Mouse (Mus musculus) bone marrow, adult 2 months (tissue): ENCODE measurements around the gene Mmab. TPM values are rescaled to one million over a fixed set of nuclear protein-coding genes. Genes with fewer than 3 reads are reported as not detected.

ENCODE experiments used
- H3K27ac ChIP-seq: fragments of 200-500 bp; 2 replicates; pipeline ENCODE4 v1.5.1; 2012; ENCODE audit warnings: low read depth, mild to moderate bottlenecking, control low read depth, inconsistent platforms, low read length; ENCODE audit not compliant: control insufficient read depth, poor library complexity, insufficient read depth
- H3K4me1 ChIP-seq: fragments of 200-500 bp; 2 replicates; pipeline ENCODE4 v1.6.1; 2011; ENCODE audit warnings: low read length; ENCODE audit not compliant: control insufficient read depth, insufficient read depth
- H3K4me3 ChIP-seq: fragments of 200-500 bp; replicated peaks from 2 replicates; pipeline ENCODE3; 2011; ENCODE audit warnings: mild to moderate bottlenecking, low read depth, low read length, control low read depth; ENCODE audit not compliant: control insufficient read depth
- CTCF ChIP-seq: fragments of 200-500 bp; IDR thresholded peaks from 2 replicates; pipeline ENCODE4 v1.5.1; 2011; ENCODE audit warnings: low read length, control low read depth; ENCODE audit not compliant: control insufficient read depth, insufficient read depth
- POLR2A ChIP-seq: fragments of 200-500 bp; IDR thresholded peaks from 2 replicates; pipeline ENCODE4 v1.6.1; 2011; ENCODE audit warnings: low read depth, mild to moderate bottlenecking, control low read depth, low read length, borderline replicate concordance; ENCODE audit not compliant: control insufficient read depth
- WGBS: fragments of 180-500 bp; shearing (Covaris S2); methylation state at CpG from one replicate; pipeline ENCODE4 v1.1.7; 2018; 5-methylcytosine and 5-hydroxymethylcytosine counted together
- polyA plus RNA-seq: library from polyadenylated mRNA; stranded (reverse); fragments of >200 nt; gene quantifications from 2 replicates; pipeline ENCODE4 v1.2.4, GENCODE M21; 2011; ENCODE audit warnings: low replicate concordance; ENCODE audit not compliant: missing spikeins, insufficient read depth, insufficient read length

The Mmab gene
- polyA plus RNA-seq, 1 experiment, result 9.1 TPM

- H3K27ac ChIP-seq, result no peak overlapping the region
- no peak overlapping the region for H3K4me3 ChIP-seq
- WGBS, result 70% methylated on average over 4 of the region's 4 CpGs
- TF ChIP-seq POLR2A (no peak), CTCF (no peak)
- H3K4me1 ChIP-seq, result no peaks in the 10 kb centered on the region
These were observed 24.1 kb upstream of the Mmab start for GRCm38 (mm10) chr5:114468007-114468406.

DNA sequence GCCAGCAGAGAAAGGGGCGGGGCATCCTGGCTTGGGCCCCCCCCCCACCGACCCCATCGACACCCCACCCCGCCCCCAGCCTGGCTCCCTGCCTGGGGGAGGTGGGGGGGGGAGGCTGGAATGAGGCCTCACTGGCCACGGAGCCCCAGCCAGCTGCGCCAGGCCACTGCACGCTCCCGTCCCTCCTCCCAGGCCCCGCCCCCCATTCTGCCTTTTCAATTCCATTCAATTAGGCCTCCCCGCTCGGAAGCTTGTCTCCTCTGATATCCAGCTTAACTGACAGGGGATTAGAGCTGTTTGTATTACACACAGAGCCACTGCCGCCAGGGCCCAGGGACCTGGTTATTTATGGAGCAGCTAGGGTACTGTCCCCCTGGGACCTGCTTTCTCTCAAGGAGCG, 23.6 kb upstream of the Mmab start:
- Histone ChIP-seq H3K4me3 (no peak overlapping the region), H3K4me1 (no peaks in the 10 kb centered on the region), H3K27ac (no peak overlapping the region)
- 21% methylated on average over 13 of the region's 13 CpGs for WGBS
- TF ChIP-seq POLR2A, result no peak
- TF ChIP-seq CTCF, result no peak

DNA sequence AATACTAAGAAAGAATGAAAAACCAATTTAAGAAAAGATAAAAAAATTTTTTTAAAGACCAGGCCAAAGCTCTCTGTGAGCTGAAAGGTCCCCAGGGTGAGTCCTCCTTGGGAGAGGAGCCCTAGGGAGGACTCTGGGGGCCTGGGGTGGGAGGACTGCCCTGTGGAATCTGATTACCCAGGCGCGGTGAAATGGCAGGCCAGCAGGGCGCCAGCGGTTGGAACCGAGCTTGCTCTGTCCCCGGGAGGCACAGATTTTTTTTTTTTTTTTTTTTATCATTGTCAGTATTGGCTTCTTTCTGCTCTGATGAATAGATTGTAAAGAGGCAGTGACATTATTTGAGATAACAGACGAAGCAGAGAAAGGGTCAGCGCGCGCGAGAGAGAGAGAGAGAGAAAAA, 23.2 kb upstream of the Mmab start:
- 18% methylated on average over 11 of the region's 11 CpGs for WGBS
- H3K4me3 ChIP-seq, result no peak overlapping the region
- H3K4me1 ChIP-seq, result no peaks in the 10 kb centered on the region
- H3K27ac ChIP-seq, result no peak overlapping the region
- TF ChIP-seq POLR2A, result no peak
- TF ChIP-seq CTCF, result no peak

GRCm38 (mm10) chr5:114465641-114466040, 21.8 kb upstream of the Mmab start:
- WGBS, result 73% methylated on average over 7 of the region's 7 CpGs
- no peak overlapping the region for H3K27ac ChIP-seq
- no peak for TF ChIP-seq CTCF
- TF ChIP-seq POLR2A, result no peak
- no peak overlapping the region for H3K4me3 ChIP-seq
- no peaks in the 10 kb centered on the region for H3K4me1 ChIP-seq

- H3K4me3 ChIP-seq, result no peak overlapping the region
- H3K4me1 ChIP-seq, result no peaks in the 10 kb centered on the region
- no peak for TF ChIP-seq POLR2A
- TF ChIP-seq CTCF, result no peak
- WGBS, result 60% methylated on average over 2 of the region's 2 CpGs
- no peak overlapping the region for H3K27ac ChIP-seq
These were observed 20.7 kb upstream of the Mmab start for GRCm38 (mm10) chr5:114464561-114464960.

DNA sequence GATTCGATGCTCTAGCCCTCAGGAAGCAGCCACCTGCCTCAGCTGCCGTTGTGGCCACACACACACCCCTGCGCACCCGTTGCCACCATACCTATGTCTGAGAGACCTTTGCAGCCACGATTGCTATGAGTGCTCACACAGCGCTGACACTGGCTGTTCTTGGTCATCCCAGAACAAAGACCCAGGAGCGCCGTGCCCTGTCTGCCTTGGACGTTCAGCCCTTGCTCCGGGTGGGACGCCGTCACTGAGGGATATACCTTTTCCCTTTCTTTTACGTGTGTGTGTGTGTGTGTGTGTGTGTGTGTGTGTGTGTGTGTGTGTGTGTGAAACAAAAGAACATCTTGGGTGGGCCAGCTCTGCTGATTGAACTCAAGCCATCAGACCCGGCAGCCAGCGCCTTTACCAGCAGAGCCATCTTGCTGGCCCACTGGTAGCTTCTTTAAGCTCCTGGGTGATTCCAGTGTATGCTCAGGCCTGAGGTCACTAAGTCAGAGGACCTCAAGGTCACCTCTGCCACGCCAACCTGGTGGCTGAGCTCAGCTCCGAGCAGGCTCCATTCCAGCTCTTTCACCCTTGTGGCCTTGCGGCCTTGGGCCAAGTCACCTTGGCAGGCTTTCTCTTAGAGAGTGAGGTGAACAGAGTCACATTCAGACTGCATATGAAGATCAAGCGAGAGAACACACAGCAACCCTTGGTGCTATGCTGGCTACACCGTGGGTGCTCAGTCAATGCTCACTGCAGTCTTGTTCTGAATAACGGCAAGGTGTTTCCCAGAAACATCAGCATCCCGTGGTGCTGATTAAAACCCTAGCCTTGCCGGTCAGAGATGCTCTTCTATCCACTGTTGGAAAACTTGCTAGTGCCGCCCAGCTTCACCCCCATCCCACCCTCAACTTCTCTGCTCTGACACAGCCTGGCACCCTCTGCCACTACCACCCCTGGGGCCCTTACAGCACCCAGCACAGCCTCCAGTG, 18.5 kb upstream of the Mmab start:
- no peak for TF ChIP-seq CTCF
- no peak for TF ChIP-seq POLR2A
- H3K4me1 ChIP-seq, result no peaks in the 10 kb centered on the region
- WGBS, result 81% methylated on average over 24 of the region's 24 CpGs
- H3K4me3 ChIP-seq, result no peak overlapping the region
- no peak overlapping the region for H3K27ac ChIP-seq

- peak; percentile 91 for TF ChIP-seq CTCF
- no peak for TF ChIP-seq POLR2A
- H3K4me3 ChIP-seq, result no peak overlapping the region
- 8% methylated on average over 7 of the region's 7 CpGs for WGBS
- no peak overlapping the region for H3K27ac ChIP-seq
- no peaks in the 10 kb centered on the region for H3K4me1 ChIP-seq
These were observed 17.4 kb upstream of the Mmab start for GRCm38 (mm10) chr5:114461238-114461637.

DNA sequence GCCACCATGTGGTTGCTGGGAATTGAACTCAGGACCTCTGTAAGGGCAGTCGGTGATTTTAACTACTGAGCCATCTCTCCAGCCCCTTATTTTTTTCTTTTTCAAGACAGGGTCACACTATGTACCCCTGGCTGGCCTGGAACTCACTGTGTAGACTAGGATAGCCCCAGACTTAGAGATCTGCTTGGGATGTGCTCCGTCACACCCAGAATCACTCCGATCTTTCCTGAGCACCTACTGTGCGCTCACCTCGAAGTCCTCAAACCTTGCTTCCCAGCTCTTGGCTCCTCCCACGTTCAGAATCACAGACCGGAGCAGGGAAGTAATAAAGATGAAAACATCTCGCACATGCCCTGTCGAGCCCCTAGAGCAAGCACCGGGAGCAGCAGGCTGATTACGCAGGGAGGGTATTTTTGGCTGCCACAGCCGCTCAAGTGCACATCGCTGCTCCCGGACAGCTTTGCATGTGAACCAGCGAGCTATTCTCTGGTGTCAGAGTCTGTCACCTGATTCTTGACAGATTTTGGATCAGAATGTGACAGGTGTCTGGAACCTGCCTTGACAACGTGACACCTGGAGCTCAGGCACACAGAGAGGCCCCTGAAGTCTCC, 13.2 kb upstream of the Mmab start:
- Histone ChIP-seq H3K27ac (no peak overlapping the region), H3K4me1 (no peaks in the 10 kb centered on the region), H3K4me3 (no peak overlapping the region)
- TF ChIP-seq POLR2A, result no peak
- WGBS, result 80% methylated on average over 16 of the region's 16 CpGs
